Mouse (Mus musculus) liver, embryonic 13.5 days (tissue): ENCODE data around the gene Sf3a1. TPM values are rescaled to one million over a fixed set of nuclear protein-coding genes. Genes with fewer than 3 reads are reported as not detected.
A peak's percentile ranks its signal among the peaks of the same experiment; 100 is the strongest.

Experiments
- ATAC-seq: fragments of 200-750 bp; cut with Nextera tagmentation; 2 replicates; pipeline ENCODE4 v1.8.0; 2017; ENCODE audit warnings: low read depth, mild to moderate bottlenecking, moderate number of reproducible peaks, moderate library complexity
- DNase-seq: peaks from one replicate; pipeline ENCODE4 v3.0.0; 2022
- H3K27ac ChIP-seq: fragments of 300-500 bp; sonication (generic); 2 replicates; pipeline ENCODE4 v1.5.1; 2015; ENCODE audit warnings: moderate library complexity, mild to moderate bottlenecking, inconsistent platforms
- H3K27me3 ChIP-seq: fragments of 300-500 bp; sonication (generic); 2 replicates; pipeline ENCODE4 v1.6.1; 2015; ENCODE audit warnings: mild to moderate bottlenecking, inconsistent platforms
- H3K36me3 ChIP-seq: fragments of 300-500 bp; sonication (generic); 2 replicates; pipeline ENCODE4 v1.6.1; 2015; ENCODE audit warnings: mild to moderate bottlenecking, inconsistent platforms
- H3K4me1 ChIP-seq: fragments of 300-500 bp; sonication (generic); replicated peaks from 2 replicates; pipeline ENCODE4 v1.6.1; 2015; ENCODE audit warnings: inconsistent platforms
- H3K4me2 ChIP-seq: fragments of 300-500 bp; sonication (generic); 2 replicates; pipeline ENCODE4 v1.6.1; 2015; ENCODE audit warnings: inconsistent platforms, mild to moderate bottlenecking, moderate library complexity
- H3K4me3 ChIP-seq: fragments of 300-500 bp; sonication (generic); replicated peaks from 2 replicates; pipeline ENCODE4 v1.5.1; 2015; ENCODE audit warnings: mild to moderate bottlenecking, inconsistent platforms
- H3K9ac ChIP-seq: fragments of 300-500 bp; sonication (generic); 2 replicates; pipeline ENCODE4 v1.6.1; 2015; ENCODE audit warnings: mild to moderate bottlenecking, inconsistent platforms
- H3K9me3 ChIP-seq: fragments of 300-500 bp; sonication (generic); replicated peaks from 2 replicates; pipeline ENCODE4 v1.6.1; 2016; ENCODE audit warnings: inconsistent platforms
- WGBS: fragments of 180-500 bp; shearing (Covaris S2); methylation state at CpG from one replicate; pipeline ENCODE4 v1.1.7; 2015; ENCODE audit not compliant: insufficient replicate concordance; 5-methylcytosine and 5-hydroxymethylcytosine counted together
- polyA plus RNA-seq: library from polyadenylated mRNA; unstranded; fragments of >200 nt; fragmentation: Nextera tagmentation; extraction: Ambion mirVana; gene quantifications from 2 replicates; pipeline ENCODE4 v1.2.1, GENCODE M21; 2015

Gene Sf3a1
- polyA plus RNA-seq, 1 experiment from 2014 or later, result 23.5 TPM

GRCm38 (mm10) chr11:4189182-4189581 lies 29.0 kb downstream of the Sf3a1 start:
- no peaks in the 10 kb centered on the region for H3K27me3 ChIP-seq
- no peak overlapping the region for H3K4me2 ChIP-seq
- H3K36me3 ChIP-seq, result no peaks in the 10 kb centered on the region
- no peak overlapping the region for H3K9ac ChIP-seq
- WGBS, result 69% methylated on average over 6 of the region's 6 CpGs
- no peak for DNase-seq
- no peak overlapping the region for H3K27ac ChIP-seq
- no peak for ATAC-seq
- no peaks in the 10 kb centered on the region for H3K9me3 ChIP-seq
- H3K4me1 ChIP-seq, result peaks cover 41% of the 10 kb centered on the region
- no peak overlapping the region for H3K4me3 ChIP-seq

GRCm38 (mm10) chr11:4190677-4191076 lies 30.5 kb downstream of the Sf3a1 start:
- no peak overlapping the region for H3K4me2 ChIP-seq
- no peak overlapping the region for H3K4me3 ChIP-seq
- H3K27me3 ChIP-seq, result no peaks in the 10 kb centered on the region
- H3K36me3 ChIP-seq, result no peaks in the 10 kb centered on the region
- H3K27ac ChIP-seq, result no peak overlapping the region
- ATAC-seq (no peak), DNase-seq (no peak)
- 73% methylated on average over 3 of the region's 3 CpGs for WGBS
- H3K4me1 ChIP-seq, result peaks cover 41% of the 10 kb centered on the region
- H3K9me3 ChIP-seq, result no peaks in the 10 kb centered on the region
- no peak overlapping the region for H3K9ac ChIP-seq

- peaks cover 26% of the 10 kb centered on the region for H3K4me1 ChIP-seq
- H3K4me2 ChIP-seq, result no peak overlapping the region
- ATAC-seq (no peak), DNase-seq (no peak)
- H3K36me3 ChIP-seq, result no peaks in the 10 kb centered on the region
- H3K9ac ChIP-seq, result no peak overlapping the region
- H3K9me3 ChIP-seq, result no peaks in the 10 kb centered on the region
- no peaks in the 10 kb centered on the region for H3K27me3 ChIP-seq
- no peak overlapping the region for H3K27ac ChIP-seq
- WGBS, result 80% methylated on average over 3 of the region's 3 CpGs
- H3K4me3 ChIP-seq, result no peak overlapping the region
Observed at GRCm38 (mm10) chr11:4192757-4193156, 32.6 kb downstream of the Sf3a1 start.

GRCm38 (mm10) chr11:4193420-4193819 lies 33.3 kb downstream of the Sf3a1 start:
- Histone ChIP-seq H3K4me2 (no peak overlapping the region), H3K4me3 (no peak overlapping the region), H3K9ac (no peak overlapping the region), H3K36me3 (no peaks in the 10 kb centered on the region), H3K9me3 (no peaks in the 10 kb centered on the region), H3K4me1 (peaks cover 22% of the 10 kb centered on the region), H3K27me3 (no peaks in the 10 kb centered on the region), H3K27ac (no peak overlapping the region)
- ATAC-seq (no peak), DNase-seq (no peak)

GRCm38 (mm10) chr11:4195597-4196031 lies 35.5 kb downstream of the Sf3a1 start:
- Histone ChIP-seq H3K27me3 (no peaks in the 10 kb centered on the region), H3K9ac (no peak overlapping the region), H3K27ac (no peak overlapping the region), H3K36me3 (no peaks in the 10 kb centered on the region), H3K4me2 (no peak overlapping the region), H3K9me3 (no peaks in the 10 kb centered on the region), H3K4me1 (peaks cover 10% of the 10 kb centered on the region), H3K4me3 (no peak overlapping the region)
- DNase-seq, result no peak
- 42% methylated on average over 3 of the region's 3 CpGs for WGBS
- no peak for ATAC-seq

GRCm38 (mm10) chr11:4196636-4197035 lies 36.5 kb downstream of the Sf3a1 start:
- DNase-seq (no peak), ATAC-seq (no peak)
- no peak overlapping the region for H3K4me2 ChIP-seq
- WGBS, result 83% methylated on average over 8 of the region's 8 CpGs
- no peak overlapping the region for H3K27ac ChIP-seq
- H3K4me1 ChIP-seq, result peaks cover under 1% of the 10 kb centered on the region; the same call in 1 of the 2 replicates
- no peaks in the 10 kb centered on the region for H3K36me3 ChIP-seq
- H3K9me3 ChIP-seq, result no peaks in the 10 kb centered on the region
- no peak overlapping the region for H3K9ac ChIP-seq
- no peaks in the 10 kb centered on the region for H3K27me3 ChIP-seq
- H3K4me3 ChIP-seq, result no peak overlapping the region

- Histone ChIP-seq H3K9ac (no peak overlapping the region), H3K36me3 (no peaks in the 10 kb centered on the region), H3K4me2 (no peak overlapping the region), H3K9me3 (no peaks in the 10 kb centered on the region), H3K27me3 (no peaks in the 10 kb centered on the region), H3K4me1 (peaks cover 4% of the 10 kb centered on the region; the same call in 1 of the 2 replicates), H3K4me3 (no peak overlapping the region), H3K27ac (no peak overlapping the region)
- 68% methylated on average over 1 of the region's 1 CpGs for WGBS
- ATAC-seq (no peak), DNase-seq (no peak)
Observed at GRCm38 (mm10) chr11:4197691-4198090, 37.5 kb downstream of the Sf3a1 start.

- H3K27ac ChIP-seq, result no peak overlapping the region
- 74% methylated on average over 11 of the region's 11 CpGs for WGBS
- DNase-seq (no peak), ATAC-seq (no peak)
- H3K9ac ChIP-seq, result no peak overlapping the region
- no peaks in the 10 kb centered on the region for H3K9me3 ChIP-seq
- H3K27me3 ChIP-seq, result no peaks in the 10 kb centered on the region
- H3K4me3 ChIP-seq, result no peak overlapping the region
- H3K4me1 ChIP-seq, result peaks cover 21% of the 10 kb centered on the region
- no peak overlapping the region for H3K4me2 ChIP-seq
- H3K36me3 ChIP-seq, result peaks cover 7% of the 10 kb centered on the region; the same call in 1 of the 2 replicates
Observed at GRCm38 (mm10) chr11:4201981-4202700, 42.0 kb downstream of the Sf3a1 start.

GRCm38 (mm10) chr11:4202995-4203704 lies 43.0 kb downstream of the Sf3a1 start:
- WGBS, result 37% methylated on average over 12 of the region's 12 CpGs
- DNase-seq, result no peak
- peaks cover 21% of the 10 kb centered on the region for H3K4me1 ChIP-seq

GRCm38 (mm10) chr11:4203705-4204074 lies 43.5 kb downstream of the Sf3a1 start:
- no peak for ATAC-seq

More at GRCm38 (mm10) chr11:4202995-4203704, 43.0 kb downstream of the Sf3a1 start:
- Histone ChIP-seq H3K9ac (no peak overlapping the region), H3K36me3 (peaks cover 15% of the 10 kb centered on the region; the same call in 1 of the 2 replicates), H3K4me3 (no peak overlapping the region), H3K27me3 (no peaks in the 10 kb centered on the region), H3K4me2 (no peak overlapping the region), H3K9me3 (no peaks in the 10 kb centered on the region), H3K27ac (0 out of 2 replicates have a peak overlapping the region, but pooled peaks have one; percentile 34)
- no peak for ATAC-seq

GRCm38 (mm10) chr11:4205097-4205655 lies 45.0 kb downstream of the Sf3a1 start:
- Histone ChIP-seq H3K27me3 (no peaks in the 10 kb centered on the region), H3K27ac (no peak overlapping the region), H3K9ac (no peak overlapping the region), H3K36me3 (peaks cover 26% of the 10 kb centered on the region; the same call in 1 of the 2 replicates), H3K4me1 (peaks cover 21% of the 10 kb centered on the region), H3K4me3 (no peak overlapping the region), H3K9me3 (no peaks in the 10 kb centered on the region), H3K4me2 (no peak overlapping the region)
- no peak for ATAC-seq
- 76% methylated on average over 5 of the region's 5 CpGs for WGBS
- DNase-seq, result no peak

More at GRCm38 (mm10) chr11:4203705-4204074, 43.5 kb downstream of the Sf3a1 start:
- WGBS, result 32% methylated on average over 2 of the region's 2 CpGs
- H3K27ac ChIP-seq, result peak overlapping the region; percentile 34; the same call in 1 of the 2 replicates
- no peak for DNase-seq
- no peak overlapping the region for H3K4me2 ChIP-seq
- H3K36me3 ChIP-seq, result peaks cover 20% of the 10 kb centered on the region; the same call in 1 of the 2 replicates
- no peak overlapping the region for H3K4me3 ChIP-seq
- peaks cover 21% of the 10 kb centered on the region for H3K4me1 ChIP-seq
- no peaks in the 10 kb centered on the region for H3K27me3 ChIP-seq
- no peak overlapping the region for H3K9ac ChIP-seq
- no peaks in the 10 kb centered on the region for H3K9me3 ChIP-seq
